Mouse (Mus musculus) hindbrain, embryonic 11.5 days (tissue): ENCODE data around the gene Nup133. TPM values are rescaled to one million over a fixed set of nuclear protein-coding genes. Genes with fewer than 3 reads are reported as not detected.

Experiments
- ATAC-seq: fragments of 200-750 bp; cut with Nextera tagmentation; 2 replicates; pipeline ENCODE4 v1.8.0; 2017; ENCODE audit warnings: mild to moderate bottlenecking, moderate TSS enrichment, moderate library complexity; ENCODE audit not compliant: low FRiP score
- DNase-seq: peaks from one replicate; pipeline ENCODE4 v3.0.0-alpha.2; 2015; ENCODE audit warnings: low spot score
- H3K27ac ChIP-seq: fragments of 300-500 bp; sonication (generic); 2 replicates; pipeline ENCODE4 v1.5.1; 2014; ENCODE audit warnings: mild to moderate bottlenecking, low read depth, low read length
- H3K27me3 ChIP-seq: fragments of 300-500 bp; sonication (generic); 2 replicates; pipeline ENCODE4 v1.6.1; 2014; ENCODE audit warnings: mild to moderate bottlenecking, low read length, moderate library complexity, mixed read lengths; ENCODE audit not compliant: control insufficient read depth, insufficient read depth
- H3K36me3 ChIP-seq: fragments of 300-500 bp; sonication (generic); 2 replicates; pipeline ENCODE4 v1.6.1; 2014; ENCODE audit warnings: mild to moderate bottlenecking, low read length, moderate library complexity, mixed read lengths; ENCODE audit not compliant: control insufficient read depth, insufficient read depth
- H3K4me1 ChIP-seq: fragments of 300-500 bp; sonication (generic); replicated peaks from 2 replicates; pipeline ENCODE4 v1.6.1; 2014; ENCODE audit warnings: low read length, mixed read lengths; ENCODE audit not compliant: control insufficient read depth, insufficient read depth
- H3K4me2 ChIP-seq: fragments of 300-500 bp; sonication (generic); replicated peaks from 2 replicates; pipeline ENCODE4 v1.6.1; 2014; ENCODE audit warnings: mild to moderate bottlenecking, low read depth, low read length
- H3K4me3 ChIP-seq: fragments of 300-500 bp; sonication (generic); 2 replicates; pipeline ENCODE4 v1.5.1; 2014; ENCODE audit warnings: low read depth, low read length
- H3K9ac ChIP-seq: fragments of 300-500 bp; sonication (generic); 2 replicates; pipeline ENCODE4 v1.6.1; 2014; ENCODE audit warnings: low read depth, low read length
- H3K9me3 ChIP-seq: fragments of 300-500 bp; sonication (generic); 2 replicates; pipeline ENCODE4 v1.6.1; 2016; ENCODE audit warnings: low read length; ENCODE audit not compliant: control insufficient read depth
- WGBS: fragments of 180-500 bp; shearing (Covaris S2); extraction: QIAGEN DNeasy Blood & Tissue Kit; methylation state at CpG from one replicate; pipeline ENCODE4 v1.1.7; 2014; 5-methylcytosine and 5-hydroxymethylcytosine counted together
- polyA plus RNA-seq: library from polyadenylated mRNA; unstranded; fragments of >200 nt; fragmentation: Nextera tagmentation; extraction: Ambion mirVana; gene quantifications from 2 replicates; pipeline ENCODE4 v1.2.1, GENCODE M21; 2014

The Nup133 gene
- polyA plus RNA-seq, 1 experiment from 2014 or later, result 52.3 TPM

DNA sequence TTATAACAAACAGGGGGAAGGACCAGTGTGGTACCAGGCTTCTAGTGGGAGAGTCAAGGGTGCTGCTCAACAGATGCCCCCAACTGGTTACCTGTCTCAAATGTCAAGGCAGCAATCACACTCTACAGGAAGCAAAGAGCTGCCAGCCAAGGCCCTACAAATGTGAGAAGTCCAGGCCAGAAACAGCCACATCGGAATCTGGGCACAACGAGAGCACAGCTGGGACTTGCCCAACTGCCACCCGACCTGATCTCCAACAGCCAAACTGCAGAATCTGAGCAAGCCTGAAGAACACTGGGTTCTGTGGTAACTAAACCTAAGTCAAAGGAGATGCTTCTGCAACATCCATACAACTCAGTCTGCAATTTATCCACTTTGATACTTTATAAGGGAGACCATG, 23.4 kb downstream of the Nup133 start:
- Histone ChIP-seq H3K27ac (no peak overlapping the region), H3K4me2 (no peak overlapping the region), H3K9me3 (no peaks in the 10 kb centered on the region), H3K9ac (no peak overlapping the region), H3K36me3 (peaks cover 8% of the 10 kb centered on the region; the same call in 1 of the 2 replicates), H3K27me3 (no peaks in the 10 kb centered on the region), H3K4me3 (no peak overlapping the region), H3K4me1 (no peaks in the 10 kb centered on the region)
- WGBS, result 90% methylated on average over 3 of the region's 3 CpGs
- DNase-seq (no peak), ATAC-seq (no peak)

DNA sequence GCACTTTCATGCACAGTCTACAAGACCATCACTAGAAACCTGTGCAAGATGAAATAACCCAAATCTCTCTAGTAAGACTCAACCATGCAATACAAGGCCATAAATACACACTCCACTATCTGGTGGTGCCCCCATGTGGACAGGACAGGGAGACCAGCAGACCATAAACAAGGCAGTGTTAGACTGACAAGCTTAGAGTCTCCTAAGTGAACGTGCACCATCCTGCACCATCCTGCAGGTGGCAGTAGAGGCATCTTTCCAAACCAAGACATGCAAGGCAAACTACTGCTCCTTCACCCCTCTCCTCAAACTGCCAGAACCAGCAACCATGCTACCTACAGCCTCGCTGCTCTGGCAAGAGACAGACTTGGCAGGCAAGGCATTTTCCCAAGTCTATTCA, 24.3 kb downstream of the Nup133 start:
- DNase-seq, result peak; percentile 89
- Histone ChIP-seq H3K4me1 (no peaks in the 10 kb centered on the region), H3K27me3 (no peaks in the 10 kb centered on the region), H3K36me3 (peaks cover 8% of the 10 kb centered on the region; the same call in 1 of the 2 replicates), H3K4me2 (no peak overlapping the region), H3K27ac (no peak overlapping the region), H3K9ac (no peak overlapping the region), H3K4me3 (no peak overlapping the region), H3K9me3 (no peaks in the 10 kb centered on the region)
- no peak for ATAC-seq
- 21% methylated on average over 2 of the region's 2 CpGs for WGBS

DNA sequence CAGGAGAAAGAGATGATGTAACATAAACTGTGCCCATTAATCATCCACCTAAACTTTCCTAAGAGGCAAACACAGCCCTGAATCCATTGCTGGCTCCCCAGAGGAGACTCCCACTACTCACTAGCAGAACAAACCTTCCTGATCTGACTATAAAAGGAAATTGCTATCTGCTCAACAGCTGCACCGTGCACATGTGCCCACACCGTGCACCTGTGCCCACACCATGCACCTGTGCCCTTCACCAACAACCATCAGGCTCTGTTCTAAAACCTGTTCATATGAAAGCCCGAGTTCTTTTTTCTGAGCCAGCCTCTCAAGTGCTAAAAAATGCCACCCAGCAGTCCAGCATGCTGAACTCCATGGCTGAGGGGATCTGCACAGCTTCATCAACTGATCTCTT, 34.4 kb downstream of the Nup133 start:
- DNase-seq, result no peak
- H3K4me2 ChIP-seq, result no peak overlapping the region
- peaks cover 2% of the 10 kb centered on the region for H3K36me3 ChIP-seq
- ATAC-seq, result no peak
- WGBS, result 99% methylated on average over 3 of the region's 3 CpGs
- no peaks in the 10 kb centered on the region for H3K9me3 ChIP-seq
- no peaks in the 10 kb centered on the region for H3K4me1 ChIP-seq
- no peak overlapping the region for H3K27ac ChIP-seq
- H3K9ac ChIP-seq, result no peak overlapping the region
- no peaks in the 10 kb centered on the region for H3K27me3 ChIP-seq
- H3K4me3 ChIP-seq, result no peak overlapping the region

DNA sequence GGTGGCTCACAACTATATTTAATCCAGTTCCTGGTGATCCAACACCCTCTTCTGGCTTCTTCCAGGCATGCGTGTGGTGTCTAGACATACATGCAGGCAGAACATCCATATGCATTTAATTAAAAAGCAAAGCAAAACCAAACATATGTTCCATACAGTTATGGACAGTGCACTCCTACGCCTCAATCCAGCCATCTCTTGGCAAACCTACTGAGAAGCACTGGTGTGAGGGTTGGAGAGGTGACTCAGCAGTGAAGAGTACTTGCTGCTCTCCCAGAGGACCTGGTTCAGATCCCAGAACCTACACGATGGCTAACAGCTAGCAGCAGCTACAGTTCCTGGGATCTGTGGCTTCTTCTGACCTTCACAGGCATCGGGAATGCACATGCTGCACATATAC, 36.8 kb downstream of the Nup133 start:
- no peak for DNase-seq
- Histone ChIP-seq H3K36me3 (peaks cover 2% of the 10 kb centered on the region), H3K4me3 (no peak overlapping the region), H3K27ac (no peak overlapping the region), H3K9ac (no peak overlapping the region), H3K27me3 (no peaks in the 10 kb centered on the region), H3K4me1 (no peaks in the 10 kb centered on the region), H3K9me3 (no peaks in the 10 kb centered on the region), H3K4me2 (no peak overlapping the region)
- WGBS, result 96% methylated on average over 4 of the region's 4 CpGs
- ATAC-seq, result no peak

DNA sequence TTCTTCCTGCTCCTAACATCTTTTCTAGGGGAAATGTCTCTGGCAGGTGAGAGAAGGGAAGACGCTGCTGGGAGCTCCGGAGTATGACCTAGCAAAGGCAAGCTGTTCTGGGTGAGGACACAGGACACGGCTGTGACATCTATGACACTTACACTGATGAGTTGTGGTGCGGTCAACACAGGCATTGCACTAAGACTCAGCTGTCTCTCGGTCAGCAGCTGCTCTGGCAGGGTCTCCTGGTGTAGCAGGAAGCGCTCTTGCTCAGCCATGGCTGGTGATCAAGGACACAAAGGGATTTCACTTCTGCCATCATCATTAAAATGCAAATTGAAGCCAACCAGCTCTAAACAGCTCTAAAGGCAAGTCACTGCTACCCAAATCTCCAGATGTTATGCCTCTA, 41.5 kb downstream of the Nup133 start:
- Histone ChIP-seq H3K27ac (no peak overlapping the region), H3K4me1 (no peaks in the 10 kb centered on the region), H3K4me3 (no peak overlapping the region), H3K9ac (no peak overlapping the region), H3K27me3 (no peaks in the 10 kb centered on the region), H3K4me2 (no peak overlapping the region), H3K9me3 (no peaks in the 10 kb centered on the region), H3K36me3 (peaks cover 4% of the 10 kb centered on the region; the same call in 1 of the 2 replicates)
- DNase-seq (no peak), ATAC-seq (no peak)
- 93% methylated on average over 6 of the region's 6 CpGs for WGBS

DNA sequence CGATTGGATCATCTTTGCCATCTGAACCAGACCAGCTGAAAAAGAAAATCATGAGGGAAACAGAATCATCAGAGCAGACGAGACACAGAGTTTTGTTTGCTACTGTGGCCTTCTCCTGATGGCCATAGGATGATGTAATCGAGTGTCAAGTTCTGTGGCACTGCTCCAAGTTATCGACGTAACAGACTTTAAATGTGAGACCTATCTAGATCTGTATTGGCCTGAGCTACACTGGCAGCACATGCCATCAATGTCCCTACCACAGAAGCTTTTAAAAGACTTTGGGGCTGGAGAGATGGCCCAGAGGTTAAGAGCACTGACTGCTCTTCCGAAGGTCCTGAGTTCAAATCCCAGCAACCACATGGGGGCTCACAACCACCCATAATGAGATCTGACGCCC, 46.4 kb downstream of the Nup133 start:
- 89% methylated on average over 7 of the region's 7 CpGs for WGBS
- Histone ChIP-seq H3K4me3 (no peak overlapping the region), H3K27me3 (no peaks in the 10 kb centered on the region), H3K27ac (no peak overlapping the region), H3K36me3 (peaks cover 7% of the 10 kb centered on the region; the same call in 1 of the 2 replicates), H3K4me1 (no peaks in the 10 kb centered on the region), H3K9me3 (no peaks in the 10 kb centered on the region), H3K4me2 (no peak overlapping the region), H3K9ac (no peak overlapping the region)
- no peak for DNase-seq
- no peak for ATAC-seq

DNA sequence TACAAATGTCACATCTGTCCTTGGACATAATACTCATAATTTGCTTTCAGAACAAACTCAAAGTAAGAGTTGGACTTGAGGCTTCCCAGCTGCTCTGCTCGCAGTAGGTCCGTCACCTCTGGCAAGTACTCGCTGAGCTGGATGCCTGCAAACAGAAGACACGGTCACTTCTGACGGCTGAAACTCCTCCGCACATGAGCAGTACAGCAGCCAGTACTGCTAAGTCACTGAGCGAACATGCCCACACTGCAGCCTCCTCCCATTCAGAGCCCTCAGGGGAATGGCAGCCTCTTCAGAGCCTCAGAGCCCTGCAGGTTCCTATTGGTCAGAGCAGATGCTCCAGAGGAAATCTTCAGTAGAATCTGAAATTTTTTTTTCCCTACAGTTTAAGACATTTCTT, 49.7 kb downstream of the Nup133 start:
- no peak overlapping the region for H3K4me2 ChIP-seq
- H3K27ac ChIP-seq, result no peak overlapping the region
- no peak overlapping the region for H3K9ac ChIP-seq
- H3K4me1 ChIP-seq, result no peaks in the 10 kb centered on the region
- no peak for DNase-seq
- 0 out of 2 replicates have a peak, but pooled peaks cover 3% of the 10 kb centered on the region for H3K36me3 ChIP-seq
- no peak for ATAC-seq
- peaks cover 13% of the 10 kb centered on the region for H3K27me3 ChIP-seq
- H3K9me3 ChIP-seq, result no peaks in the 10 kb centered on the region
- H3K4me3 ChIP-seq, result no peak overlapping the region
- WGBS, result 92% methylated on average over 7 of the region's 7 CpGs

DNA sequence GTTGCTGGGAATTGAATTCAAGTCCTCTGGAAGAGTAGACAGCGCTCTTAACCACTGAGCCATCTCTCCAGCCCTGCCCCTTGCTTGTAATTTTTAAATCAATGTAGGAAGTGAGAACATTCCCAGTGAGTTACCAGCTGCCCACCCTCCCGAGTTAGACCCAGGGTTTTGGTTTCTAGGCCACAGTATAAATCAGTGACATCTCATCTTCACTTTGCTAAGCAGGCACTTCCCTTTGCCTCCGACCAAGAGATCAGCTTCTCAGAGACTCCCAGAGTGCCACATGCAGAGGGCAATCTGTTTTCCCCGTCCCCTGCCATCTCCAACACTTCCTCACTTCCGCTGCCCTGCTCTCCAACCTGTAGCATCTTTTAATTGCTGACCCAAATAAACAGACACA, 50.5 kb downstream of the Nup133 start:
- no peak for DNase-seq
- Histone ChIP-seq H3K9me3 (no peaks in the 10 kb centered on the region), H3K27me3 (peaks cover 20% of the 10 kb centered on the region), H3K4me1 (no peaks in the 10 kb centered on the region), H3K27ac (no peak overlapping the region), H3K4me3 (no peak overlapping the region), H3K9ac (no peak overlapping the region), H3K4me2 (no peak overlapping the region), H3K36me3 (0 out of 2 replicates have a peak, but pooled peaks cover 3% of the 10 kb centered on the region)
- no peak for ATAC-seq
- WGBS, result 90% methylated on average over 5 of the region's 5 CpGs

DNA sequence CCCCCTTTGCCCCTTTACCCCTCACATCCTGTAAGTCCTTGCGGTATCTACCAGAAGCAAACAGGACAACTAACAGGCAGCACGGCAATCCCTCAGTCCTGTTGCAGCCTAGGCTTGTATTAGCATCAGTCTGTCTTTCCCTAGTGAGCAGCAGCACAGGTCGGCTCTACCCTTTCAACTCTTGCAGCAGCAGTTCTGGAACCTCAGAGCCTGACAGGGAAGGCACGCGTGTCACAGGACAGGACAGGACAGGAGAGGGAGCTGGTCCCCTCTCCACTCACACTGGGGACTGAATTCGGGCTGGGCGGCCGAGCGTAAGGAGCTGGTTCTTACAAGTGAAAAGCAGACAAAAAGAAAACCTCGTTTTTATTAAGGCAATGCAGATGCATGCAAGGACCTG, 52.3 kb downstream of the Nup133 start:
- WGBS, result 63% methylated on average over 10 of the region's 10 CpGs
- Histone ChIP-seq H3K27me3 (peaks cover 38% of the 10 kb centered on the region), H3K4me2 (no peak overlapping the region), H3K36me3 (no peaks in the 10 kb centered on the region), H3K4me1 (peaks cover 3% of the 10 kb centered on the region; the same call in 1 of the 2 replicates), H3K27ac (no peak overlapping the region), H3K9me3 (no peaks in the 10 kb centered on the region), H3K9ac (no peak overlapping the region), H3K4me3 (no peak overlapping the region)
- no peak for DNase-seq
- no peak for ATAC-seq
